Mouse (Mus musculus): ENCODE results near the gene A130010J15Rik. TPM values are rescaled to one million over a fixed set of nuclear protein-coding genes. Genes with fewer than 3 reads are reported as not detected.
A peak's percentile ranks its signal among the peaks of the same experiment; 100 is the strongest.

The A130010J15Rik gene
- total and polyA plus RNA-seq, 3 experiments: 9.1 to 22.4 (median 18.6) TPM

DNA sequence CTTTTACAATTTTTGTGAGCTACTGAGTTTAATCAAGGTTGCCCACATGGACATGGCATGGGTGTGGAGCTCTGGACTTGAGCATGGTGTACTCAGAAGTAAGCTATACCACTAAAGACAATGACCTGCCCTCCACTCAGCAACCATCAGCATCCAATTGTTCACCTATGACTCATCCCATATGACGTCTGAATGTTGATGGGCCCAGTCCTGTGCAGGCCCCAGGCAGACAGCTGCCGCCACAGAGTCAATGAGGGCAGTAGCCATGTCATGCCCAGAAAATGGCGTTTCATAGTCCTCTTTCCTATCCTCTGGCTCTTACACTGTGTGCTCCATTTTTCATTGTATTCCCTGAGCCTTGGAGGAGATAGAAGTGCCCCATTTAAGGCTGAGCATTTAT is 48.2 kb downstream of the A130010J15Rik start:
- no peaks in the 10 kb centered on the region; the same call in 1 of the 2 replicates for H3K79me2 ChIP-seq (replicated peaks; ENCODE audit: control insufficient read depth, extremely low read depth, insufficient read depth, poor library complexity, severe bottlenecking)
- in situ Hi-C loops (cut with MboI; ENCODE audit: low pct_ligation_motif_present, low pct_unique_long_range_greater_than_20kb, low sequenced_read_pairs) (no loop called here), dilution Hi-C loops (cut with MboI; ENCODE audit: extremely low pct_ligation_motif_present, extremely low pct_unique_long_range_greater_than_20kb, low sequenced_read_pairs) (no loop called here)
- H3K27ac ChIP-seq (ENCODE audit: insufficient read depth, low read depth): no peak overlapping the region
- no peak overlapping the region for H3K4me3 ChIP-seq (replicated peaks in 1 of 3; ENCODE audit: low read depth in 2 of 3, low read length in 2 of 3, poor library complexity in 1 of 3)
- TF ChIP-seq BHLHE40 (IDR thresholded peaks at IDR 0.05; ENCODE audit: low read depth, low read length): no peak
- no peak for TF ChIP-seq ZC3H11A (IDR thresholded peaks at IDR 0.05; ENCODE audit: low read depth, low read length)
- TF ChIP-seq IRF4 (IDR thresholded peaks at IDR 0.05; ENCODE audit: low read depth, low read length): no peak
- TF ChIP-seq NELFE (IDR thresholded peaks at IDR 0.05; ENCODE audit: low read depth, low read length): no peak
- no peak for TF ChIP-seq EP300 (IDR thresholded peaks at IDR 0.05; ENCODE audit: low read length)
- no peak for TF ChIP-seq SIN3A (IDR thresholded peaks at IDR 0.05; ENCODE audit: low read length)
- no peak for TF ChIP-seq SMC3 (IDR thresholded peaks at IDR 0.05; ENCODE audit: low read depth, low read length)
- TF ChIP-seq ZMIZ1 (IDR thresholded peaks at IDR 0.05; ENCODE audit: low read depth, low read length): no peak
- no peak for TF ChIP-seq RCOR1 (conservative IDR thresholded peaks at IDR 0.05; ENCODE audit: low read depth, low read length)
- no peak for TF ChIP-seq MAX (IDR thresholded peaks at IDR 0.05; ENCODE audit: low read length)
- no peak for TF ChIP-seq E2F4 (IDR thresholded peaks at IDR 0.05; ENCODE audit: insufficient replicate concordance, low read depth, low read length)
- TF ChIP-seq JUND (conservative IDR thresholded peaks at IDR 0.05; ENCODE audit: low read depth, low read length): no peak
- no peak for TF ChIP-seq RAD21 (IDR thresholded peaks at IDR 0.05; ENCODE audit: low read depth, low read length)
- TF ChIP-seq MXI1 (IDR thresholded peaks at IDR 0.05; ENCODE audit: low read depth, low read length): no peak
- TF ChIP-seq GABPA (IDR thresholded peaks at IDR 0.05; ENCODE audit: insufficient replicate concordance, low read depth, low read length): no peak
- no peaks in the 10 kb centered on the region for H3K27me3 ChIP-seq (replicated peaks)
- DNase-seq (ENCODE audit: extremely low read depth): no peak
- peaks cover 6 to 83% of the 10 kb centered on the region in 2 experiments for H3K36me3 ChIP-seq (replicated peaks in 1 of 2; ENCODE audit: control insufficient read depth in 1 of 2, insufficient read depth in 1 of 2, low read length in 1 of 2)
- no peak overlapping the region for H3K4me2 ChIP-seq (ENCODE audit: insufficient read depth, low read depth, poor library complexity, severe bottlenecking)
- no peak overlapping the region for H3K9ac ChIP-seq (ENCODE audit: insufficient read depth, low read depth)
- no peaks in the 10 kb centered on the region for H3K9me3 ChIP-seq (replicated peaks; ENCODE audit: low read length)
- H3K4me1 ChIP-seq (ENCODE audit: control insufficient read depth in 1 of 2, insufficient read depth in 2 of 2): peaks cover 4 to 44% of the 10 kb centered on the region in 2 experiments; a peak in 3 of 4 replicates

DNA sequence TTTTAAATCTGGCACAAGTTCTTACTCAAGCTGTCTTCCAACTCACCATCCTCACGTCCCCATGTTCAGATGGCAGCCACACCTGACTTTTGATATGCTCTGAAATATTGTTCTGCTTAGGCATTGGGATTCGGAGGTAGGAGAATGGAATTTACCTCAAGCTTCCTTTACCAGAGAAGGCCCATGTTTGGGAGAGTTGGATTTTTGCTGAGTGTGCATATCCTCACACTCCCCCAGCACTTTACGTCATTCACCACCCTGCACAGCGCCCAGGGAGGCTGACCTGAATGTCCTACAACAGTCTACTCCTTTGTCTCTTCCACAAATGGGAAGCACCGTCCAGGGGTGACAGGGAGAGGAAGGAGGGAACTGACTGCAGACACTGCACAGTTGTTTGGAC is 52.6 kb downstream of the A130010J15Rik start:
- H3K79me2 ChIP-seq (replicated peaks; ENCODE audit: control insufficient read depth, extremely low read depth, insufficient read depth, poor library complexity, severe bottlenecking): no peaks in the 10 kb centered on the region; the same call in 1 of the 2 replicates
- H3K36me3 ChIP-seq (replicated peaks in 1 of 2; ENCODE audit: control insufficient read depth in 1 of 2, insufficient read depth in 1 of 2, low read length in 1 of 2): peaks cover 2 to 80% of the 10 kb centered on the region in 2 experiments
- peaks cover 5 to 52% of the 10 kb centered on the region in 2 experiments; a peak in 3 of 4 replicates for H3K4me1 ChIP-seq (ENCODE audit: control insufficient read depth in 1 of 2, insufficient read depth in 2 of 2)
- no peak overlapping the region for H3K4me3 ChIP-seq (replicated peaks in 1 of 3; ENCODE audit: low read depth in 2 of 3, low read length in 2 of 3, poor library complexity in 1 of 3)
- no peaks in the 10 kb centered on the region for H3K9me3 ChIP-seq (replicated peaks; ENCODE audit: low read length)
- no peak overlapping the region for H3K27ac ChIP-seq (ENCODE audit: insufficient read depth, low read depth)
- no peak overlapping the region for H3K9ac ChIP-seq (ENCODE audit: insufficient read depth, low read depth)
- TF ChIP-seq IRF4 (IDR thresholded peaks at IDR 0.05; ENCODE audit: low read depth, low read length) (no peak), MAFK (IDR thresholded peaks at IDR 0.05; ENCODE audit: insufficient replicate concordance, low read length) (peak; percentile 66)
- no peak overlapping the region for H3K4me2 ChIP-seq (ENCODE audit: insufficient read depth, low read depth, poor library complexity, severe bottlenecking)
- in situ Hi-C loops (cut with MboI; ENCODE audit: low pct_ligation_motif_present, low pct_unique_long_range_greater_than_20kb, low sequenced_read_pairs): no loop called here
- dilution Hi-C loops (cut with MboI; ENCODE audit: extremely low pct_ligation_motif_present, extremely low pct_unique_long_range_greater_than_20kb, low sequenced_read_pairs): no loop called here
- no peaks in the 10 kb centered on the region for H3K27me3 ChIP-seq (replicated peaks)
- DNase-seq (ENCODE audit: extremely low read depth): no peak

Measured in CH12.LX (cell line).